Mouse (Mus musculus): ENCODE results near the gene Tmem62. TPM values are rescaled to one million over a fixed set of nuclear protein-coding genes. Genes with fewer than 3 reads are reported as not detected.

Gene Tmem62
- polyA plus RNA-seq (2012; rRNA removed) = 10.0 and 12.5 TPM in 2 replicates

DNA sequence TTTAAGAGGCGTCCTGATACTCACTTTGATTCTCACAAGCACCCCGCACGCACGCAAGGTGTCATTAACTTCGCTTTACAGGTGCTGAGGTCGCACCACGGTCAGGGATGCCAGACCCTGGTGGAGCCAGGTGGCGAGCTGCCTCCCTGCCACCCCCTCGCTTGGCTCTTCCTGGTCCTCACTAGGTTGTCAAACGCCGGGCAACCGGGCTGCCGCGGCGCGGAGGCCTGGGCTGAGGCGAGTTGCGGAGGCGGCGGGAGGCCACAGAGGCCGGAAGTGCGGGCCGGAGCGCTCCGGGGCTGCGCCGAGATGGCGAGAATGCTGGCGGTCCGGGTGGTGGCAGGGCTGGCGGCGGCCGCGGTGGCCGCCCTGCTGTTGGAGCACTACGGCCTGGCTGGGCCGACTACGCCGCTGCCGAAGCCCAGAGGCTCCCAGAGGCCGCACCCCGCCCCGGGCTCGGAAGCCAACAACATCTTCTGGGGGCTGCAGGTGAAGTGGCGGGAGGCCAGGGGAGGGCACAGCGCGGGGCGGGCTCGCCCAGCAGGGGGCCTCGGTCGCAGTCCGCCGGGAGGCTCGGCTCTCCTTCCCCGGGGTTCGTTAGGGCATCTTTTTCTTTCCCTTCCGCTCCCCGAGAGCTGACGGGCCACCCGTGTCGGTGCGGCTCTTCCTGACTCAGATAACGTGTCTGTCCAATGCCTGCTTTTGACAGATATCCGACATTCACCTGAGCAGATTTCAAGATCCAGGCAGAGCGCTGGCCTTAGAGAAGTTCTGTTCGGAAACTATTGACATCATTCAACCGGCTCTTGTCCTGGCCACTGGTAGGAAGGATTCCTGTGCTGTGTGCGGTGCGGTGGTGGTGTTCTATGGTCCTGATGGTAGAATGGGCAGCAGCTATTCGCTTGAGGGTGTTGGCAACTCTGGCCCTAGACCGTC, at the start of gene Tmem62:
Gene Tmem62, plus strand, starts transcription at position 28 of the 936 bp plus-strand sequence.
- no peaks in the 10 kb centered on the region for H3K4me1 ChIP-seq (ENCODE audit: control insufficient read depth, insufficient read depth, low read length)
- DNase-seq = peak; percentile 81
- peak; percentile 51 for TF ChIP-seq POLR2A (IDR thresholded peaks at IDR 0.05; ENCODE audit: borderline replicate concordance, extremely low read depth, low read depth, low read length)
- TF ChIP-seq CTCF (IDR thresholded peaks at IDR 0.05; ENCODE audit: insufficient read depth, low read length) = no peak
- H3K4me3 ChIP-seq (replicated peaks; ENCODE audit: extremely low read depth, low read depth, low read length) = peak within 1 kb of the TSS; percentile 92
- 1% methylated on average over 71 of the region's 71 CpGs for WGBS

DNA sequence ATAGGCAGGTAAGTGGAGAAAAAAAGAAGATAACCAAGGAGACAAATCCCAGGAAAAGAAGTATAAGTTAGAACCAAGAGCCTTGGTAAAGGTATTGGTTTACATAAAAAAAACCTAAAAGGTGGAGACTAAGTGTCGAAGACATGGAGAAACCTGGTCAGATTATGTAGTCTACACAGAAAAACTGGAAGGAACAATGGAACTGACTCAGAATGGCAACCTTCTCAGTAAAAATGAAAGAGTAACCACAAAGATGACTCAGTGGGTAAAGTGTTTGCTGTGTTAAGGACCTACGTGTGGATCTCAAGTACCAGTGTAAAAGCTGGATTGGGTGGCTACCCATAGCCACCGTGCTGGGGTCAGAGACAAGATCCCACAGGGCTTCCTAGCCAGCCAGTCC, 43.8 kb upstream of the Tmem62 start:
- Histone ChIP-seq H3K4me3 (replicated peaks; ENCODE audit: extremely low read depth, low read depth, low read length) (no peak overlapping the region), H3K4me1 (ENCODE audit: control insufficient read depth, insufficient read depth, low read length) (no peaks in the 10 kb centered on the region)
- WGBS = 78% methylated on average over 3 of the region's 3 CpGs
- no peak for DNase-seq
- no peak for TF ChIP-seq CTCF (IDR thresholded peaks at IDR 0.05; ENCODE audit: insufficient read depth, low read length)
- TF ChIP-seq POLR2A (IDR thresholded peaks at IDR 0.05; ENCODE audit: borderline replicate concordance, extremely low read depth, low read depth, low read length) = no peak

DNA sequence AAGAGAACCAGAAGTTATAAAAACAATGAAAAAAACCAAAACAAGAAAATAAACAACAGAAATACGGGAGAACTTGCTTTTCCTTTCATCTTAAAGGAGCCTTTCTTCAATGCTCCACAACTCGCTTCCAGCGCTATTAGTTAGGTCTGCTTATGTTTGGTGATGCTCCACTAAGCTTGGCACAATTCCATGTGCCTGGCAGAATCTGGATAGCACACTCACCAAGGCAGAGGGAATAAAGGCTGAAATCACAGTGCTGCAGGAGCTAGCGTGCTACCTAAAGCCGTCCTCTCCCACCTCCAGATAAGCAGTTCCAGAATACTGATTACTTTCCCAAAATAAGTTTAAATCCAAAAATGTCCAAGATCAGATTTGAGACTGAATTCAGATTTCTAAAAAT, 25.6 kb upstream of the Tmem62 start:
- peaks cover 4% of the 10 kb centered on the region for H3K4me1 ChIP-seq (ENCODE audit: control insufficient read depth, insufficient read depth, low read length)
- no peak overlapping the region for H3K4me3 ChIP-seq (replicated peaks; ENCODE audit: extremely low read depth, low read depth, low read length)
- TF ChIP-seq POLR2A (IDR thresholded peaks at IDR 0.05; ENCODE audit: borderline replicate concordance, extremely low read depth, low read depth, low read length) (no peak), CTCF (IDR thresholded peaks at IDR 0.05; ENCODE audit: insufficient read depth, low read length) (no peak)
- 74% methylated on average over 5 of the region's 5 CpGs for WGBS
- DNase-seq = no peak

DNA sequence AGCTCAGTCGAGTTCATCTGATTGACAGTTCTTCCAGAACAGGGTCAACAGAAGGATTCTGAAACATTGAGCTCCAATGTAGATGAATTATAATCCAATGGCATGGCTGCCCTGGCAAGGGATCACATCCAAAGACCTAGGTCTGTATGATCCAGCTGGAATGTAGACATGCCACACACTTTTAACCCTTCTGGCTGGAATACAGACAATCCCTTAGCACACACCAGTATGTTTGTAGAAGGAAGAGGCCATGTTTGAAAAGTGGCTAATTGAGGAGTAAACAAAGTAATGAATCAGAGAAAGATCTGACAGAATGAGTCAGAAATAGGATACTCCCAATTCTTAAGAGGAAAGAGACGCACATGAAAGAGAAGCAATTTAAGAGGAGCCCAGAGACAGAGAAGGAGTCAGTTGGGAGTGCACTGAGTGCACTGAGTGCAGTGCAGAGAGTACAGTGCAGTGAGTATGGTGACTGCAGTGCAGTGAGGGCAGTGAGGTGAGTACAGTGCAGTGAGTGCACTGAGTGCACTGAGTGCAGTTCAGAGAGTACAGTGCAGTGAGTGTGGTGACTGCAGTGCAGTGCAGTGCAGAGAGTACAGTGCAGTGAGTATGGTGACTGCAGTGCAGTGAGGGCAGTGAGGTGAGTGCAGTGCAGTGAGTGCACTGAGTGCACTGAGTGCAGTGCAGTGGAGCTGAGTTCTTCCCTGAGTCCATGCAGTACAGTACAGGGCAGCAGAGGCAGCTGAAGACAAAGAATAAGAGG, 24.5 kb upstream of the Tmem62 start:
- TF ChIP-seq POLR2A (IDR thresholded peaks at IDR 0.05; ENCODE audit: borderline replicate concordance, extremely low read depth, low read depth, low read length) (no peak), CTCF (IDR thresholded peaks at IDR 0.05; ENCODE audit: insufficient read depth, low read length) (no peak)
- WGBS = 32% methylated on average over 2 of the region's 2 CpGs

DNA sequence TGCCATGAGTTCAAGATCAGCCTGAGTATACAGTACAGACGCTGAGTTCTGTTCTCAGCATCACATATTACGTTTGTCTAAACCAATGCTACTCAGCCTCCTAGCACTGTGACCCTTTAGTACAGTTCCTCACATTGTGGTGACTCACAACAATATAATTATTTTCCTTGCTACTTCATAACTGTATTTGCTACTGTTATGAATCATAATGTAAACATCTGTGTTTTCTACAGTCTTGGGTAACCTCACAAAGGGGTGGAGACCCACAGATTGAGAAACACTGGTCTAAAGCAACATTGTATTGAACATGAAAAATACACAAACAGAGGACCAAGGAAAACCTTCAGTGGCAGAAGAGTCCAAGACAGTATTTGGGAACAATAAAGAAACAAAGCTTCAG, 17.5 kb upstream of the Tmem62 start:
- no peak for DNase-seq
- TF ChIP-seq CTCF (IDR thresholded peaks at IDR 0.05; ENCODE audit: insufficient read depth, low read length) (no peak), POLR2A (IDR thresholded peaks at IDR 0.05; ENCODE audit: borderline replicate concordance, extremely low read depth, low read depth, low read length) (no peak)
- Histone ChIP-seq H3K4me1 (ENCODE audit: control insufficient read depth, insufficient read depth, low read length) (no peaks in the 10 kb centered on the region; the same call in 1 of the 2 replicates), H3K4me3 (replicated peaks; ENCODE audit: extremely low read depth, low read depth, low read length) (no peak overlapping the region)
- 57% methylated on average over 2 of the region's 2 CpGs for WGBS

More for the DNA sequence above, 24.5 kb upstream of the Tmem62 start:
- DNase-seq = no peak
- peaks cover 4% of the 10 kb centered on the region for H3K4me1 ChIP-seq (ENCODE audit: control insufficient read depth, insufficient read depth, low read length)
- H3K4me3 ChIP-seq (replicated peaks; ENCODE audit: extremely low read depth, low read depth, low read length) = no peak overlapping the region

DNA sequence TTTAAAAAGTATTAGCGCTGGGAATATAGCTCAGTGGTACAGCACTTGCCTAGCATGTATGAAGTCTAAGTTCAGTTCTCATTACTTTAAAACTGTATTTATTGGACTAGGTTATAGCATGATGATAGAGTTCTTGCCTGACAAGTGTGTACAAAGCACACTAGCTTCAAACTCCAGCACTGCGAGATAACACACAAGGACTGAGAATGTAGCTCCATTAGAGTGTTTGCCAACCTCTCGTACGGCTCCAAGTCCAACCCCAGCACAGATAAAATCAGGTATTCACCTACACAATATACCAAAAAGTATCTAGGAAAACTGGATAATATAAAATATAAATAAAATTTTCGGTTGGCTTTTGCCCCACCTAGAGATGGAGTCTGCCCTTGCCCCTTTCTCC, 17.0 kb upstream of the Tmem62 start:
- TF ChIP-seq POLR2A (IDR thresholded peaks at IDR 0.05; ENCODE audit: borderline replicate concordance, extremely low read depth, low read depth, low read length) (no peak), CTCF (IDR thresholded peaks at IDR 0.05; ENCODE audit: insufficient read depth, low read length) (no peak)
- no peak for DNase-seq
- H3K4me3 ChIP-seq (replicated peaks; ENCODE audit: extremely low read depth, low read depth, low read length) = no peak overlapping the region
- H3K4me1 ChIP-seq (ENCODE audit: control insufficient read depth, insufficient read depth, low read length) = no peaks in the 10 kb centered on the region; the same call in 1 of the 2 replicates
- WGBS = 73% methylated on average over 5 of the region's 5 CpGs

DNA sequence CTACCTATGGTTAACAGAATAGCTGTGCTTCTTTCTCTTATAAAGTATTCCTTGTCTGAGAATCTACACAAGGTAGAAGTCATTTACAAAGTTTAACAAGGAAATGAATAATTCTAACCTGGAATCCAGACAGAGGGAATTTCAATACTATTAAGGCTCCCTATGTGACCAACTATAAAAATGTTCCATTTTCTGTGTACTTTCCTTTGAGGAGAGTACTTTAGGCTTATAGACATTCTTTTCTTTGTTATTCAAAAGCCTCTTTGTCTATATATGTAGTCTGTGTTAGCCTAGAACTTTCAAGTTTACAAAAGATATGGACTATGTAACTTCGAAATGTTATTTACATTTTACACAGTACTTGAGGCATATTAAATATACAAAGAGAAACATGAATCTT, 16.6 kb upstream of the Tmem62 start:
- Histone ChIP-seq H3K4me1 (ENCODE audit: control insufficient read depth, insufficient read depth, low read length) (no peaks in the 10 kb centered on the region; the same call in 1 of the 2 replicates), H3K4me3 (replicated peaks; ENCODE audit: extremely low read depth, low read depth, low read length) (no peak overlapping the region)
- TF ChIP-seq CTCF (IDR thresholded peaks at IDR 0.05; ENCODE audit: insufficient read depth, low read length) (no peak), POLR2A (IDR thresholded peaks at IDR 0.05; ENCODE audit: borderline replicate concordance, extremely low read depth, low read depth, low read length) (no peak)
- DNase-seq = no peak
- 55% methylated on average over 1 of the region's 1 CpGs for WGBS

DNA sequence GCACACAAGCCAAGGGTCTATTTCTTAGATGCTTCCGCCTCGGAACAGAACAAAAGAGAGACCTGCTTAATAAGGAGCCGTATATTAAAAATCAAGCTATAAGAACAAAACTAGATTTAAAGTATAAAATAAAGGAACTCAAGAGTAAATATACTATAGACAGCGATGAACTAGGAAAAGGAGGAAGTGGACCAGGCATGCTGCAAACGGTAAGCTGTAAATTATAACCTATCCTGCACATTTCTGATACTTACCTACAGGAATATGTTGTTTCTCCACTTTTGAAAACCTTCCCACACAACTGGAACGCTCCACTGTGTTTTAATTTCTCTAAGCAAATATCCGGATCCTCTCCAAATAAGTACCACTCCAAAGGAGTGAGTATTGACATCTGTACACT, 13.7 kb upstream of the Tmem62 start:
- H3K4me3 ChIP-seq (replicated peaks; ENCODE audit: extremely low read depth, low read depth, low read length) = no peak overlapping the region
- H3K4me1 ChIP-seq (ENCODE audit: control insufficient read depth, insufficient read depth, low read length) = peaks cover 3% of the 10 kb centered on the region
- WGBS = 72% methylated on average over 7 of the region's 7 CpGs
- no peak for TF ChIP-seq CTCF (IDR thresholded peaks at IDR 0.05; ENCODE audit: insufficient read depth, low read length)
- no peak for TF ChIP-seq POLR2A (IDR thresholded peaks at IDR 0.05; ENCODE audit: borderline replicate concordance, extremely low read depth, low read depth, low read length)
- no peak for DNase-seq

DNA sequence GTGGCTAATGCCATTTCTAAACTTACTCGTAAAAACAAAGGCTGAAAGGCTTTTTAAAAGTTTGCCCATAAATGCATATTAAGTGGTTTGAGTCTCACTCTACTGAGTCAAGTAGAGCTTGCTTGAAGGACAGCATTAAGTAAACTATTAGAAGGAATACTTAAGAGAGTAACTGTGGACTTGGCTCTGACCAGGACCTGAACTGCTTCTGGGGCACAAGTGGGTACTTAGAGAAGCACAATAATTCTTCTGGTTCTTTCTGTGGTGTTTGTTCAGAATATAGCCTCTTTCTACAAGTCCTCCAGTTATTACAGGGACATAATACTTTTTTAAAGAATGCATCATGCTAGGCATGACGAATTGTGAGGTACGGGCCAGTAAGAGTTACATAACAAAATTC, 11.3 kb upstream of the Tmem62 start:
- peaks cover 7% of the 10 kb centered on the region for H3K4me1 ChIP-seq (ENCODE audit: control insufficient read depth, insufficient read depth, low read length)
- no peak overlapping the region for H3K4me3 ChIP-seq (replicated peaks; ENCODE audit: extremely low read depth, low read depth, low read length)
- TF ChIP-seq POLR2A (IDR thresholded peaks at IDR 0.05; ENCODE audit: borderline replicate concordance, extremely low read depth, low read depth, low read length) = no peak
- TF ChIP-seq CTCF (IDR thresholded peaks at IDR 0.05; ENCODE audit: insufficient read depth, low read length) = no peak
- WGBS = 73% methylated on average over 3 of the region's 3 CpGs
- no peak for DNase-seq
